Mouse (Mus musculus) inflammation-experienced regulatory T-cells, adult 6 months (primary cell): ENCODE data around the gene Rsc1a1. TPM values are rescaled to one million over a fixed set of nuclear protein-coding genes. Genes with fewer than 3 reads are reported as not detected.
A peak's percentile ranks its signal among the peaks of the same experiment; 100 is the strongest.

Source experiments
- ATAC-seq: one replicate; pipeline ENCODE4 v1.8.0; 2017
- polyA plus RNA-seq, 3 experiments: library from polyadenylated mRNA; unstranded; fragments of 100-300 nt; shearing (Covaris generic); gene quantifications; one replicate each; pipeline ENCODE4 v1.2.1; 2017

Rsc1a1 gene
- polyA plus RNA-seq, 3 experiments from 2014 or later: not detected

GRCm38 (mm10) chr4:141688505-141688904, 3.1 kb upstream of the Rsc1a1 start:
- ATAC-seq: no peak

- ATAC-seq: no peak
Measured at GRCm38 (mm10) chr4:141686525-141686924, 1.1 kb upstream of the Rsc1a1 start.

- ATAC-seq: no peak
Measured at GRCm38 (mm10) chr4:141686093-141686492, 694 bp upstream of the Rsc1a1 start.

DNA sequence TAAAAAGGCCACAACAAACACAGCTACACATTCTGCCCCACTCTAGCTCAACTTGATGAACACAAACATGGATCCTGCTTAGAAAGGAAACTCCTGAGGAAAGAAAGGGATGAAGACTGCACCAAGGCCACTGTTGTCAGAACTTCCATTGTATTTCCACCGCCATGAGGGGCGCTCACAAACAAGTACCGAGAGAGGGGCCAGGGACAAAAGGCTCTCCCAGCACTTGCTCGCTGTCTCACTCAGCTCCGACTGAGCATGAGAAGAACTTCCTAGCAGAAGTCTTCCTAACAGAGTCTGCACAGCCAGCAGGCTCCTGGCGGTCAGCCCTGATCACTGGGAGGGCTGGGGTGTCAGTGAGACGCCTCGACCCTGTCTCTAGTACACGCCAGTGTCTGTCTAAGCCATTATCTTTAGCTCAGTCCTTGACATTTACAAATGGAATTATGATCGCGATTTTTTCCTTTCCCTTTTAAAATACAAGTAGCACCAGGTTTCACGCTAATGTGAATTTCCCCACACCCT, 2.6 kb downstream of the Rsc1a1 start:
- ATAC-seq: no peak

- ATAC-seq: no peak
Measured at GRCm38 (mm10) chr4:141681767-141682166, 3.6 kb downstream of the Rsc1a1 start.

DNA sequence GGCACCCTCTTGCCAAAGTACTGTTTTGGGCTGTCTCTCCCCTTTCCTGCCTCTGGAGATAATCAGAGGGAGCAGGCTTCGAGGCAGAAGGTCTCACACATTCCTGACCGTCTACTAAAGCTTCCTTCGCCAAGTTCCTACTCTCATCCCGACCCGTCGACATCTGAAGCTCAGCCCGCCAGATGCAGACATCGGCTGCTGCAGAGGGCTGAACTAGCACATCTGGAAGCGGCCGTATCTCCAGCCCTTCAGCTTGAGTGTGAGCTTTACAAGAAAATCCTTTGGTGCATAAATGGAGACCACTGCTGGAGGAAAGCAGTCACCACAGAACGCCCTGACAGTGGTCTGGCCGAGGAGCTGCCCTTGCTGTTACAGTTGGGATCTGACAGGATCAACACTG, 4.5 kb downstream of the Rsc1a1 start:
- no peak for ATAC-seq

- ATAC-seq: no peak
Measured at GRCm38 (mm10) chr4:141679016-141679415, 6.4 kb downstream of the Rsc1a1 start.

- no peak for ATAC-seq
Measured at GRCm38 (mm10) chr4:141676462-141676979, 8.9 kb downstream of the Rsc1a1 start.

- no peak for ATAC-seq
Measured at GRCm38 (mm10) chr4:141672325-141672724, 13.1 kb downstream of the Rsc1a1 start.

- no peak for ATAC-seq
Measured at GRCm38 (mm10) chr4:141671389-141671788, 14.0 kb downstream of the Rsc1a1 start.

- ATAC-seq: no peak
Measured at GRCm38 (mm10) chr4:141669898-141670712, 15.3 kb downstream of the Rsc1a1 start.

DNA sequence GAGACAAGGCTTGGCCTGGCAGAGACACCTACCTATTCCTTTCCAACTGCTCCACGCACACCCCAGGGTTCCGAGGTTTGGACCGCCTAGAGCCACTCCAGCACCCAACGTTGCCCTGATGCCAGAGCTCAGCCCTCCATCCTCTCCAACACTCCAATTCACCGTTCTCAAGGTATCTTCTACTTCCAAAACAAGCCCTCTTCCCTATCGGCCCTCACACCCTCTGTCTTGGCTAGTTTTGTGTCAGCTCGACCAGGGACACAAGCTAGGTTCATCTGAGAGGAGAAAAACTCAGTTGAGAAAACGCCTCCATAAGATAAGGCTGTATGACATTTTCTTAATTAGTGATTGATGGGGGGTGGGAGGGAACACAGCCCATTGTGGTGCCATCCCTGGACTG, 20.6 kb downstream of the Rsc1a1 start, which contains the start of gene Plekhm2:
Gene Plekhm2 (minus strand): TSS at position 101 of the 400 bp plus-strand sequence.
- ATAC-seq: no peak

GRCm38 (mm10) chr4:141664011-141664745, 21.2 kb downstream of the Rsc1a1 start:
- ATAC-seq: peak; percentile 85

DNA sequence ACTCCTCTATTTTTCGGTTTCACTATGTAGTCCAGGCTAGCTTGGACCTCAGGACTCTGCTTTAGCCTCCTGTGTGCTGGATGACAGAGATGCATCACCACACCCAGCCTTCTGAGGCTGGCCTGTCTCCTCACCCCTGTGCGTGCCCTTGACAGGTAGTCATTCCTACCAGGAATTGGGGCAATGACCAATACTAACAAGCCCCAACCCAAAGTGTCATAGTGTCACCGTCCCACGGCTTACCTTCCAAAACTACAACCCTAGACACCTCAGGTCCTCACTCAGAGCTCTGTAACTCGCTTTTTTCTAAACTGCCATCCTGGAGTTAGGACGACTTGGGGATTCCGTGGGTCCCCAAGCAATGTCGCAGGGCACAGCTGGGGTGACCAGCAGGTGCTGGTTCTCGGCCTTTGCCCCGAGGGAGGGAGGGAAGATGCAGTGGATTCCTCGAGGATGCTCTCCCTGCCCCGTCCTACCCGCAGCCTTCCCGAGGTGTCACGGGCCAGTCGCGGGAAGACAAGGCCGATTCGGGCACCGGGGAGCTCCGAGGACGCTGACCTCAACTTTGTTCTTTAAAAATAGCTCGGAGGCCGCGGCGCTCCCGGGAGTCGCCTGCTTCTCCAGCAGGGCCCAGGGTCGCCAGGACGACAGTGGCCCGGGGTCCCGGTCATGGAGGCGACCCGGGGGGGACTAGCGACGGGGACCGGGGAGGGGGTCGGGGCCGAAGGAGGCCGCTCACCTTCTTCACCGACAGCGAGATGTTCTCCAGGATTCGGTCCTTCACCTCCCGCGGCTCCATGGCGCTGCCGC, 22.1 kb downstream of the Rsc1a1 start:
- peak; percentile 25 for ATAC-seq

- no peak for ATAC-seq
Measured at GRCm38 (mm10) chr4:141660884-141661283, 24.5 kb downstream of the Rsc1a1 start.

- ATAC-seq: no peak
Measured at GRCm38 (mm10) chr4:141659739-141660138, 25.7 kb downstream of the Rsc1a1 start.

- ATAC-seq: no peak
Measured at GRCm38 (mm10) chr4:141658846-141659484, 26.4 kb downstream of the Rsc1a1 start.

DNA sequence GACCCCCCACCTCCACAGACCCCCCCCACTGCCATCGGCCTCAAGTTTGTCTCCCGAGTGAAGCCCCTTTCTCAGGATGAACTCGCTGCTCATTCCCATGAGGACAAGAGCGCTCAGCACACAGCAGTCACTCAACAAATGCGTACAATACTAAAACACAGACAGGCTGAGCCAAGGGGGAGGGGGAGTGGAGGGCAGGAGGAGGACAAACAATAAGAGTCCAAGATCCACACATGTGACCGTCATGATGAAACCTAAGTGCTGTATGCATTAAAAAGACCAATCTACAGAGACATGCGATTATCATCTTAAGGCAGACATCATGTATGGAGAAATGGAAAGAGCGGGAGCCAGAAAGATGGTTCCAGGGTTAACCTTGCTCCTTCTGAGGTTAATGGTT, 28.5 kb downstream of the Rsc1a1 start:
- ATAC-seq: no peak

DNA sequence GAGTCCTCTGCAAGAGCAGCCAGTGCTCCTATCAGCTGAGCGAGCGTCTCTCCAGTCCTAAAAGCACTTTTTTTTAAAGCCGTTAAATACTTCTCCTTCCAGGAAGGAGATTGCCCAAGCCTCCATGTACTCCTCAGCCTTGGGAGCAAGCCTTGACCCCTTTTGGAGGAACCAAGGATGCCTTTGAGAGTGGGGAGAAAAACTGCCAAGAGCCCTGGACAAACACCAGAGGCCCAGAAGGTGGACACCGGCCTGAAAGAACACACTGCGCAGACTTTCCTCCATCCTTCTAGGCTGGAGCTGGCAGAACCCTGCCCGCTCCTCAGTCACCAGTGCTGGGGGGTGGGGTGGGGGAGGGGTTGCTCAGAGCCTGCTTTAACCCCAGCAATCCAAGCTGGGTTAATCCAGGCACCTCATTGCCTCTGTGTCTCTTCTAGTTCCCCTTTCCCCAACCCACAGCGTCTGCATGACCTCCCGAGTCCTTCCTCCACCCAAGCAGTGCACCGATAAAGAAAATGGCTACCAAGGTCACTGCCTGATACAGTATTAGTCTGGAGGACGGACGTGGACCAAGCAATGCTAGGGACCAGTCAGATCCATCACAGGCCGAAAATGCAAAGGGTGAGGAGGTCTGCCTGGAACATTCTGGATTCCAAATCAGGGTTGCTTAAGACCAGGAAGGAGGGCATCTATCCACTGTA, 29.3 kb downstream of the Rsc1a1 start:
- ATAC-seq: no peak

DNA sequence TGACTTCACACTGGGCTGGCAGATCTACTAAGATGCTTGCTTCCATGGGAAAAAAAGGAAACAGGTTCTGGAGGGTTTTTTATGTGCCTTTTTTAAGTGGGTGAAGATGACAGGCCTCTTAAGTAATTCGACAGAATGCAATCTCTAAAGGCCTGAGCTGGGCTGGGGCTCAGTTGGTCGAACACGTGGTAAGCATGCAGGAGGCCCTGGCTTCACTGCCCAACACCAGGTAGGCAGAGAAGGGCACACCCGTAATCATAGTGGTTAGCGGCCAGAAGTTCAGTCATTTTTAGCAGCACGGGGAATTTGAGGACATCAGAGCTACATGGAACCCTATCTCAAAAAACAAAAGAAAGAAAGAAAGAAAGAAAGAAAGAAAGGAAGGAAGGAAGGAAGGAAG, 30.9 kb downstream of the Rsc1a1 start:
- ATAC-seq: no peak

- ATAC-seq: no peak
Measured at GRCm38 (mm10) chr4:141653813-141654212, 31.6 kb downstream of the Rsc1a1 start.
